Mouse (Mus musculus) cerebellum, adult 11-12 months (tissue): ENCODE results near the gene Smg6.
"Not testable (repeated sequence)": the region's sequence is repeated elsewhere in the genome, so short reads cannot be mapped to it uniquely, and the experiment has no call there.

Source experiments
- DNase-seq: peaks from one replicate; pipeline ENCODE4 v3.0.0; 2022

The Smg6 gene

DNA sequence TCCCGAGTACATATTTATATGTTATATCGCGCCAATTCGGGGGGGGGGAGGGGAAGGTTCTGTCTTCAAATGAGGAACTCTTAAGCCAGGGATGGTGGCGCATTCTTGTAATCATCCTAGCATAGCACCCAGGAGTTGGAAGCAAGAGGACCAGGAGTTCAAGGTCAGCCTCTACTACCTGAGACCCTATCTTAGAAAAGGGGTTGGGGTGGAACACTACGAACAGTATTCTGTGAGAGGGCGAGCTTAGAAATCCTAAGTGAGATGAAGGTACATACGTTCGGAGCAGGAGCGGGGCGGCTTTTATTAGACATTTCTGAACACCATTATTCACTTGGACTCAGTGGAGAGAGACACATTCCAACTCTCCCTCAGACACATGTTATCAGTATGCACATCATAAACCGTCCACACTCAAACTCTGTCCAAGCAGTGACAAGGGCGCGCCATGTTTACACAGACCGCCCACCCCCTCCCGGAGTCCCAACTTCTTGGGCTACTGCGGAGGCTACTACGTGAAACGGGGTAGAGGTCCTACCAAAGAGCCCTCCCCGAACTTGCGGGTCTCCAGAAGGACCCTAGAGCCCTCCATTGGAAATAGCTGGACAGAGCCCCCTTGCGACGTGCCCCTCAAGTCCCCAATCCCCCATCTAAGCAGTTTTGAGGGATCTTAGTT lies 243.9 kb downstream of the Smg6 start, which contains the start of gene Hic1:
Gene Hic1 (minus strand): TSS at position 115 of the 676 bp plus-strand sequence.
- DNase-seq = peak; percentile 62

DNA sequence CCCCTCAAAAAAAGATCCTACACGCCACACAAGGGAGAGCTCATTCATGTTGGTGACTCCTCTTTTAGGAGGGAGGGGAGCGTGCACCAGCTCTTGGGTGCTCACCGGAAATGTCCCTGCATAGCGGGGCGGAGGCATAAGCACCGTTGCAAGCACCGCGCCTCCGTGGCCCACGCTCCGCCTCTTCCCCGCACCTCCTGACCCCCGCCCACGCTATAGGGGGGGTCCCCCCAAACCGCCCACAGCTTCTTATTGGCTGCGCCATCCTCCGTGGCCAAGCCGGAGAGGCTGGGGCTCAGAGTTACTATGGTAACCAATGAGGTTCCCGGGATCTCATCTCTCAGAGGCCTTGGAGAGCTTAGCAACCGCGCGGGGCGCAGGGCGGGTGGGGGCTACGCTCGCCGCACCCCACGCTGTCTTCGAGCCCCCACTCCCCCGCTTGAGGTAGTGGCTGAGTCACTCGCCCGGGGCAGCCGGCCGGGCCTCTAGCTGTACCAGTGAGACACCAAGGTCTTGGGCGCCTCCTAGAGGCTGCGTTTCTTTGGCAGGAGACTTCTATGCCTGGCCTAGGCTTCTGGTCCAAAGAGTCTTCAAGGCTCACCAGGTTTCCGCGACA lies 244.6 kb downstream of the Smg6 start:
- peak; percentile 93 for DNase-seq

DNA sequence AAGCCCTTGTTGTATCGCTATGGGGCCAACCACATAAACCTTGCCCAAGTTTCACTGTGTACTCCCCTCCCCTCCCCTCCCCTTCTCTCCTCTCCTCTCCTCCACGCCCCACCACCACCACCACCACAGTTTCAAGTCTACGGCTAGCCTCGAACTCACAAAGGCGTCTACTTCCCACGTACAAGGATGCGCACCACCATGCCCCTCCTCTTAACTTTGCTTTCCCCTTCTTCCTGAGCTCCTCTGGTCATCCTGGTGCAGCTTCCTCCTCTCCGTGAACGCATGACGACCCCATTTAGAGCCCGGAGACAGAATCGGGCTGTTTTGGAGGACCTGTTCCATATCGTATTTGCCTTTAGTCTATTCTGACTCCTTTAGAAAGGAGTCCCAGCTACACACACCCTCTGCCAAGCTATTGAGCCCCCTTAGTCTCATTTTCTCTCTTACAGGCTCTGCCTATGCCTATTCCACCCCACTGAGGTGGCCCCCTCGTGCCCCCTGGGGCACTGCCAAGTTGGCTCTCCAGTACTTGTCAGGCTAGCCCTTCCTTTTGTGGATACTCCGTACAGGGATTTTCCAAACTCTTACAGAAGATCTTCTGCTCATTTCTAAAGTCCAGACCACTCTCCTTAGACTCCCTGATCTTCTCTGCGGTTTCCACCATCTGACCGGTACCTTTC lies 245.7 kb downstream of the Smg6 start:
- DNase-seq = peak; percentile 63

DNA sequence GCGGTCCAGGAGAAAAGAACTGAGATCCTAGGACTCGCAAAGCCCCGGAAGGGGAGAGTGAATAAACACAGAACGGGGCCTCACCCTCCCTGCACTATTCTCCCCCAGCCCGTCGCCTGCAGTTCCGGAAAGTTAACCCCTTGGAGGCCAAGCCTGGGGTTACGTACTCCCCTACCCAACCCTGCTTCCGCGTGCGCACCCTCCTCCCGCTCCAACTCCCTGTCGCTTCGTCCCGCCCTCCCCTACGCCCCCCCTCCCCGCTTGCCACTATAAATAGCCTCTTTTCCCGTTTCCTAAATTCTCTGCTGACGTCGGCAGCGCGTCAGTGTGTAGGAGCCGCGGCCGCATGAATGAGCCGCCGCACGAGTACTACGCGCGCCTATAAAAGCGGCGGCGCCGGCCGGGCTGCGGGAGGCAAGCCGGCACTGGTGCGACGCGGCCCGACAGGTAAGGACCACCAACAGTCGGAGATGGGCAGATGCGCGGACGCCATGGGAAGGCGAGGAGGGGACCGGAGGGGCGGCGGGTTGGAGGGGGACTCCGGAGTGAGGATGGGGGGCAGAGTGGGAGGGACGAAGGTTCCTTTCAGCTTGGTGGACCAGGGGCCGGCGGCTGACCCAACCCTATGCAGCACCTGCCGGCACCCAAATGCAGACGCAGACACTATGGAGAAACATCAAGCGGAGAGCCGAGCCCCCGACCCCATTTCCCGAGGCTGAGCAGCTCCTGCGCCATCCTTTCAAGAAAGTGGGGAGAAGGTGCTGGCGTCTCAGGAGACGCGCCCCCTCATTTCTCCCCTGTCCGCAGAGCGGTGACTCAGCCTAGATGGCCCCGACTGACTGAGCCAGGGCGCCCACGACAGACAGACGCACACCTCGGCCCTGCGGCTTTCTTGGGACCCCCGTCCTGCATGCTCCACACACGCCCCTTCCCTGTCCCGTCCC lies 246.8 kb downstream of the Smg6 start:
- peak; percentile 71 for DNase-seq

DNA sequence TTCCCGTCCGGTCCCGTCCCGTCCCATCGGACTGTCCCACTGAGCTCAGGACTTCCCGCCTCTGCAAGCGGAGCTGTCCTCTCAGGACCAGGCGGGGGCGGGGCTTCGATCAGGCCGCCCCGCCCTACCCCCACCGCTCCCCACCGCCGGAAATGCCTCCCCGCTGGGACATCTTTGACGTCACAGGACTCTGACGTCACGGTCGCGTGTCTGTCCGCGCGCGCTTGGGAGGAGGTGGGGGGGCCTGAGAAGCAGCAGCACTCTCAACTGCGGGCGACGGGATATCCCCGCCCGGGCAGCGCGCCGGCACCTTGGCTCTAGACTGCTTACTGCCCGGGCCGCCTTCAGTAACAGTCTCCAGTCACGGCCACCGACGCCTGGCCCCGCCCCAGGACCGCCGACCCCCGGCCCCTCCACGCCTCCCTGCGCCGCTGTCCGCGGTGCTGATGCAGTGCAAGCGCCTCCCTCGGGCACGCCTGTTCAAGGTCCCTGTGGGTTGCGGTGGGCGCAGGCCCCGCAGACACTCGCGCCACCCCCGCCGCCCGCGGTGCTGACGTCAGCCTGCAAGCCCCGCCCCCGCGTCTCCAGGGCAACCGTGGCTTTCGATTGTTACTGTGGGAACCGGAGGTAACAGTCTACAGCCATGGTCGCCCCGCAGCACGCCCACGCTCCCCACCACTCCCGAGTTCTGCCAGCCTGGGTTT lies 247.6 kb downstream of the Smg6 start:
- DNase-seq = peak; percentile 87

DNA sequence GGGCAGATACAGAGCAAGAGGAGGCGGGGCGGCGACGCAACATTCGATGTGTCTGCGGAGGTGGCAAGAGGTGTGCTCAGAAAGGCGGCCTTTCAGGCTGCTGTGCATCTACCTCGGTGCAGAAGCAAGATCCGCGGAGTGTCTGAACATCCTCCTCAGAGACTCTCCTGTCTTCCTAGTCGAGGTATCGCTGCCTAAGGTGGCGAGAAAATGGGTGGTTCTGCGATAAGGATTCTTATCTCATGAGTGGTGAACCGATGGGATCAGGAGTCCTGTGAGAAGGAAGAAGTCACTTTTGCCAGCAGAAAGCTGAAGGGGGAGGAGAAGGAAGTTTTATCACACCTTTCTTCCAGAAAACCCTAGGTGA lies 248.2 kb downstream of the Smg6 start:
- no peak for DNase-seq

DNA sequence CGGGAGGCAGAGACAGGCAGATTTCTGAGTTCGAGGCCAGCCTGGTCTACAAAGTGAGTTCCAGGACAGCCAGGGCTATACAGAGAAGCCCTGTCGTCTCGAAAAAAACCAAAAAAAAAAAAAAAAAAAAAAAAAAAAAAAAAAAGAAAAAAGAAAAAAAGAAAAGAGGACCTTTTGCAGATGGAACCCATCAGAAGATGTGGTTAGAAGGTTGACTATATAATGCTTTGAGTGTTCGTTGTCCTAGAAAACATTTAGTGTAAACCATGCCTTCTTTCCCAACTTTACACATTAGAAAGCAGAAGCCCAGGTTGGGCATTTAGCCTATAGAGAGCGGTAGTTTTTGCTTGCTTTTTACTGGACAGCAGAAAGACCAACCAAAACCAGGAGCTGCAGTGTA lies 249.0 kb downstream of the Smg6 start:
- not testable (repeated sequence) for DNase-seq

DNA sequence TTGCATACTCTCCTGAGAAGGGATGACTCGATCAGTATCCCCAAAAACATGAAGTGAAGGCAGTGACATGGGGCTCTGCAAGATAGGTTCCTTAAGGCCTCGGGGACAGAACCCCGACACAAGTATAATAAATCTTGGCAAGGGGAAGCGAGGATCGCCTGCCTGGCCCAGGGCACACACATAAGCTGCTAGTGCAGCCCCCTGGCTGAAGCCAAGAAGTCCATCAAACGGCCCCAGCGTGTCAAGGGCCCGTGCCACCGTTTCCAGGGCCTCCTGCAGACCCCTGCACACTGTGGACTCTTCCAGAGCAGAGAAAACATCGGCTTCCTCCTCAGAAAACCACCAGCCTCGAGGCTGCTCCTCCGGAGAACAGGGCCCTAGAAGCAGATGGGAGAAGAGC lies 252.4 kb downstream of the Smg6 start:
- peak; percentile 39 for DNase-seq

DNA sequence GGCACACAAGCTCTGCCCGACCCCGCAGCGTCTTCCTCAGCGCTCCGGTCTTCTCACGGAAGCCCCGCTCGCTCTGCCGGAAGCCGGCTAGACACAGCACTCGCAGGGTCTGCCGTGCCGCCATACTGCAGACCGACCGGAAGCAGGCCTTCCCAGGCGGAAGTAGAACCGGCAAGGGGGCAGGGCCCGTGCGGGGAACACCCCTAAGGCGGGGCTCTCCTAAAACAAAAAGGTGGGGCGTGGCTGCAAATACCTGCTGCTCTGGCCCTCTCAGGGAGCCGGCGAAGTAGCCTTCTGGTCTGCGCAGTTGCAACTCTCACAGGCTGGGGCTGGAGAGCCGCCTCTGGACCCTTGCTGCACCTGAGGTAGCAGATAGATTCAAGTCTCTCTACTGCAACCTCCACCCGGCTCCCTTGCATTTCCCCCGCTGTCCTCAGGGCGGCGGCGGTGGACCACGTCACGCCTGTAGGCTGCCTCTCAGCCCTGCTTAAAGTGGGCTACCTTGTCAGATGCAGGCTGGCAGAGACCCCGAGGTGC lies 253.1 kb downstream of the Smg6 start, which contains the start of gene Ovca2:
Gene Ovca2 (minus strand): TSS at position 164 of the 537 bp plus-strand sequence.
- peak; percentile 89 for DNase-seq

DNA sequence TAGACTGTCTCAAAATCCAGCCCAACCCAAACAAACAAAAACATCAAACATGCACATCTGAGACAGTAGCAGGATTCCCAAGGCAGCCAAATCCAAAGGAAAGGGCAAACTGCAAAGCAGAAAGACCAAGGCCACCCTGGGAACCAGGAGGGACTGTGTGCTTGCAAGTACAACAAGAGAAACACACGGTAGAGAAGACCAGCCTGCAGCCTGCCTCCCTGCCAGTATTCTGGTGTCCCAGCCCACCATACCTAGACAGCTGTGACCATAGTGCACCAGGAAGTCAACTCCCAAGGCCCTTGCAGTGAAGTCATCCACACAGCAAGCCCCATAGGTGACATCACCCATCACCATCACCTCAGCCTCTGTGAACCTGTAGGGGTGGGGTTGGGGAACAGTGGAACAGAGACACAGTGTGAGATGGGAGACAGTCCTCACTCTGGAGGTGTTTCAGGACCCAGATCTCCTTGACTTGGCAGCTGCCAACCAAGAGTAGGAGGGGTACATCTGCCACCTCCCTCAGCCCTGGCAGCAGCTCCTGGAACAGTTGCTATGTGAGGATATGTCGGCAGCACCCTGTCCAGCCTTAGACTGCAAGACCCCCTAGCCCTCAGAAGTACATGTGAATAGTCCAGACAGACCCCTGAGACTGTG lies 258.4 kb downstream of the Smg6 start:
- DNase-seq = no peak

DNA sequence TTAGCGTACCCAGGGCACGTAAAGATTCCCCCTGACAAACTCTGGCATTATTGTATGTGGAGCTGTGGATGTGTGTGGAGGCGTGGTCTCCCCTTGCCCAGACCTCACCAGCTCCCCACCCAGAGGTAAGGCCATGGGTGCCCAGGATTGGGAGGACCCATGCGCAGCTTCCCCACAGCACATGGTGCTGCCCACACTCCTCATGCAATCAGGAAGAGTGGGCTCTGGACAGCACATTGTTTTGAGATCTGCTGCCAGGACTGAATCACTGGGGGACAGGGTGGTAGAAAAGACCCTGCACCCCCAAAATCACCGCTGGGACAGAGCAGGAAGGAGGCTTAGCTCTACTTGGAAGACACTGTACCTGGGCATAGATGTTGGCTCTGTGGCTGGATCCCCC lies 258.9 kb downstream of the Smg6 start:
- no peak for DNase-seq

DNA sequence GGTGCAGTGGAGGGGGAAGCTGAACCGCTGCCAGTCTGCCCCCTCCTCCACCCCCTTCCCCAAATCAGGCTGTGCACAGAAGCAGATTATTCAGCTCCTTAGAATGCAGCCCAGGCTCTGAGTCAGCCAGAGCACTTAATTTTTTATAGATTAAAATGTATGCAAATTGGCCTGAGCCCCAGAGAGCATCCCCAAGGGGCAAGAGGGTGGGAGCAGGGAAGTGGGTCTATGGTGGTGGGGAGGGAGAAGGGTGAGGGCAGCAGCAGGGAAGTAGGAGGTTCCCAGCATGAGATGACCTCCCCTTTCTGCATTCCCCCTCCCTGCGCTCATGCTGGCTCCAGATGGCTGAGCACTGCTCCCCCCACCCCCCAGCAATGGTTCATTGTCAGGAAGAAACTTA lies 259.4 kb downstream of the Smg6 start:
- no peak for DNase-seq

DNA sequence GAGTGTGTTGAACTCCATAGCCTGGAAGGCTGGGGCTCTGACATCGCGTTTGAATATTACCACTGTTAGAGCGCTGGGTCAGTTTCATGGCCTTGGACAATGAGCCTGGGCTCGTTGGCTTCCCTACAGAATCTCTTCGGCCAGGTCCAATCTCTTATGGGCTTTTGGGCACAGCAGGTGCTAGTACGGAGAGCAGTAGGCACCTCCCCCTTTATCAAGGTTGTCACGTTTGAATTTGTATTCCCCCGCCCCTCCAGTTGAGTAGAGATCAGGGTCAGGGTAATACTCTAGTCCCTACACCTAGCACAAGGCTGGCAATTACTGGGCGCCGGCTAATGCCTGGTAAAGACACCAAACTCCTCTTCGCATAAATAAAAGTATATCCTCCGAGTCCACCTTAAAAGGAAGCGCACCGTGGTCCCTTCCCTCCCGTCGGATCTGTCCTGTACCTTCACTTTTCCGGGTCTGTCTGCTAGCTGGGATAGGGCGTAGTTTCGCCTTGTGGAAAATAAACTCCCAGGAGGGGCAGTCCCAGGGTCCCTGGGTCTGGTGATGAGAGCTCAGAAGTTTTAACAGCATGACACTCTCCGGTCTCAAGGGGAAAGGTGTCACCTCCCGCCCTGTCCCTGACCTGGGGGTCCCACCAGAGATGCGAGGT lies 264.2 kb downstream of the Smg6 start:
- peak; percentile 44 for DNase-seq

DNA sequence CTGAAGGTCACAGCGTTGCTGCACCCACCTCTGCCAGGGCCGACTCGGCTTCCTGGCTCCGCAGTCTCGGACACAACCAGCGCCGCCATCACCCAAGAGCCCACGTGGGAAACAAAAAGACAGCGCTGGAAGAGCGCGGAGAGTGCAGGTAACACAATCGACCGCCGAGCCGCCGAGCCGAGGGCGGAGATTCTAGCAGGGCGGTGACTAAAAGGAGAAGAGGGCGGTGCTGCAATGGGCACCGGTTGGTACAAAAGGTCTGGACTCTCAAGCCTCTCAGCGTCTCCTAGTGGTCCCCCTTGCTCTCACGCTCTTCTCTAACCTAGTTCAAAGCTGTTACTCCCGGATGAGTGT lies 264.7 kb downstream of the Smg6 start:
- peak; percentile 84 for DNase-seq

DNA sequence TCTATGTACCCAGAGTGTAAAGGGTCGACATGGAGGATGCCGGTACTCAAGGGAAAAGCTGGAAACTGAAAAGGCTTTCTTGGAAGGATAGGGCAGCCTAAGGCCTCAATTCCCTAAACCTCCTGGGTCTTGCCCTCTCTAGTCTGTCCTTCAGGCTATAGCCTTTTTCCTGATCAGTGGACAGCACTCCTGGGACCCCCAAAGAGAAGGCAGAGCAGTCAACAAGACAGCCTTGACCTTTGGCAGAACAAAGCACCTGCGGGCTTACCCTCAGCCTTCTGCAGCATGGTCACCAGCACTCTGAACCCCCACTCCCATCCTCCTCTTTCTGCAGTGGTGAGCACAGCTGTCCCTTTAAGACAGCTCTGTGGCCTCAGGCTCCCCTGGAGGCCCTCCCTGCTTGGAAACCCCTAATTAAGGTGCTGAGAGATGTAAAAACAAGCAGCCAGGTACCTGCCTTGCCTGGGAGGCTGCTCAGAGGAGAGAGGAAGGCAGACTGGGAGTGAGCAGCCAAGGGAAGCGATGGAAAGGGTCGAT lies 265.4 kb downstream of the Smg6 start, which contains the start of gene Dph1:
Gene Dph1 (minus strand): TSS at position 337 of the 537 bp plus-strand sequence.
- peak; percentile 49 for DNase-seq

DNA sequence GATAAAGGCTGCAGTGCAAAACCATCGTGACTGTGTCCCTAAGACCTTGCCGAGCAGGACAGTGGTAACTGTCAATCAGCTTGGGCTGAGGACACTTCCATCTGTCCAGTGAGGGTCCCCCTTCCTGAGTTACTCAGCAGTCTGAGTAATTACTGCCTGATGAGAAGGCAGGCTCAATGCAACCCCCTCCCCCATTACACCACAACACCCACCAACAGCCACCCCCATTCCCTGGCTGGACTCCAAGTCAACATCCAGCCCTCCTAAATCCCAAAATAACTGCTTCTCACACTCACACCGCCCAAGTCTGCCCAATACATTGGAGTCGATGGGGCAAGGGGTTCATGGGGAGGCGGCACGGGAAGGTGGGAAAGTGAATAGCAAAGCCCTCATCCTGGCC lies 266.2 kb downstream of the Smg6 start:
- peak; percentile 64 for DNase-seq

DNA sequence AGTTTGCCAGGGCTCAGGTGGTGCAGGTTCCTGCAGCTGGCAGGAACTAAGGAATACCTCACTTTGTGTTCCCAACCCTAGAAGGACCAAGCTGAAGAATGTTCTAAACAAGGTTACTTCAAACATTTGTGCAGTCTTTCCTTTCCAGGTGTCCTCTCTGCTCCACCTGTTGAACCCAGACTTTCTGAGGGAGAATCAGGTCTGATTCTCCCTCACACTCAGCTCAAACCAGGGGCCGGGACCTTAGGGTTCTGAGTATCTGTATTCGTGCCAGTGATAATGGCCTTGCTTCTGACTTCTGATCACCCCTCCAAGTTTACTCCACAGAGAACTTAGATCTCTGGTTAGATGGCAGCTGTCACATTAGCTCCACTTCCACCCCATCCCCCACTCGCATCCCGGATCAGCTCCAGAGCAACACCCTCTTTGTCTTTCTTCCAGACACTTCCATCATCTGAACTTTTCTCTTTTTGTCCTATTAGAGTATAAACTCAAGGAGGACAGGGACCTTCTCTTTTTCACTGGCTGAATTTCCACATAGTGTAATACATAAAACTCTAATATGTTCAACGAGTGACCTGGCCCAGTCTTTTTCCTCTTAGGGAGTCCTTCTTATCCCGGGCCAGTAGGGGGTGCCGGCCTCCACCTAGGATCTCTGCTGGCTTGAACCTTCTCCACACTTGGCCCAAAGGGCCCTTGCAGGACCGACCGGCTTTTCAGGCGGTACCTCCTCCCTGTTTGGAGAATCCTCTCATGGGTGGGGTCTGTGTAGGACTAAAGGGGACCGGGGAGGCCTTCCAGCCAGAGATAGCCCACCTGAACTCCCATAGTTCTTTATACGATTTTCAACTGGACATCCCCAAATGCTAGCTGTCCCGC lies 267.0 kb downstream of the Smg6 start:
- DNase-seq = peak; percentile 89

DNA sequence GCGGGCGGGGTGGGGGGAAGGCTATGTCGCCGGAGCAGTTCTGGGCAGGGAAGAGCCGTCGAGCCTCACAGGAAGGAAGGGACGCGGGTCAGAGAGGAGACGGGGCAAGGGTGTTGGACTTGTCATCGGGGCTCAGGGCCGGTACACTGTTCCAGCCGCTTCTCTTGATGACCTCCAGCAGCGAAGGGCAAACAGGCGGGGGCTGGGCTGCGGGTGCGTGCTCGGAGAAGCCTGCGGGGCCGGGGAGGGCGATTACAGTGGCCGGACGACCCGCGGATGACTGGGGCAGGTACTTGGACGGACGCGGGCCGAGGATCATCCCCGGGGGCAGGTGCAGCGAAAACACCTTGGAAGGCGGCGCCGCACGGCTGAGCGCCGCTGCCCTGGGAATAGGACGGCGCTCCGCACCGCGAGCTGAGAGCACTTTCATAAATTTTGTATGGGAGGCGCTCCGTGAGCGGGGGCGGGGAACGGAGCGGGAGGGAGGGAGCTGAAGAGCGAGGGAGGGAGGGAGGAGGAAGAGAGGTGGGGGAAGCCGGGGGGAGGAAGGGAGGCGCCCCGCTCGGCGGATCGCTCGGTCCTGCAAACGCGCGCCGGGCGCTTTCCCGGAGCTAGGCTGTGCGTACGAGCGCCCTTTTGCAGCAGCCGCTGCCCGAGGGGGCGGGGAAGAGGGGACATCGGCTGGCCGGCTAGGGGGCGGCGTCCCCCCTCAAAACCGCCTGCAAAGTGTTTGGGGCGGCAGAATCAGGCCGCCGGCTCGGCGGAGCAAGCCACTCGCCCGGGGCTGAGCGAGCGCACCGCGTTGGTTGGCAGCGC lies 267.8 kb downstream of the Smg6 start, which contains the start of gene Rtn4rl1:
Gene Rtn4rl1 (plus strand): TSS at position 528 of the 816 bp plus-strand sequence.
- peak; percentile 85 for DNase-seq
